Mouse (Mus musculus) heart, embryonic 11.5 days (tissue): ENCODE measurements around the gene Cpeb4. TPM values are rescaled to one million over a fixed set of nuclear protein-coding genes. Genes with fewer than 3 reads are reported as not detected.

Experiments
- ATAC-seq: fragments of 200-750 bp; cut with Nextera tagmentation; replicated peaks from 2 replicates; pipeline ENCODE4 v1.8.0; 2017; ENCODE audit warnings: moderate library complexity; ENCODE audit not compliant: insufficient number of reproducible peaks, low FRiP score, low TSS enrichment
- H3K27ac ChIP-seq: fragments of 300-500 bp; sonication (generic); 2 replicates; pipeline ENCODE4 v1.5.1; 2014; ENCODE audit warnings: mild to moderate bottlenecking, low read depth, low read length
- H3K27me3 ChIP-seq: fragments of 300-500 bp; sonication (generic); 2 replicates; pipeline ENCODE4 v1.6.1; 2014; ENCODE audit warnings: mild to moderate bottlenecking, low read length, mixed read lengths; ENCODE audit not compliant: control insufficient read depth, insufficient read depth
- H3K36me3 ChIP-seq: fragments of 300-500 bp; sonication (generic); 2 replicates; pipeline ENCODE4 v1.6.1; 2014; ENCODE audit warnings: mild to moderate bottlenecking, low read length, moderate library complexity, mixed read lengths; ENCODE audit not compliant: control insufficient read depth, insufficient read depth
- H3K4me1 ChIP-seq: fragments of 300-500 bp; sonication (generic); 2 replicates; pipeline ENCODE4 v1.6.1; 2014; ENCODE audit warnings: low read length; ENCODE audit not compliant: control insufficient read depth, insufficient read depth
- H3K4me2 ChIP-seq: fragments of 300-500 bp; sonication (generic); 2 replicates; pipeline ENCODE4 v1.6.1; 2014; ENCODE audit warnings: mild to moderate bottlenecking, moderate library complexity
- H3K4me3 ChIP-seq: fragments of 300-500 bp; sonication (generic); 2 replicates; pipeline ENCODE4 v1.5.1; 2014; ENCODE audit warnings: low read depth, low read length
- H3K9ac ChIP-seq: fragments of 300-500 bp; sonication (generic); 2 replicates; pipeline ENCODE4 v1.6.1; 2014; ENCODE audit warnings: mild to moderate bottlenecking, low read depth, low read length, moderate library complexity
- H3K9me3 ChIP-seq: fragments of 300-500 bp; sonication (generic); replicated peaks from 2 replicates; pipeline ENCODE4 v1.6.1; 2016; ENCODE audit warnings: low read length; ENCODE audit not compliant: control insufficient read depth
- WGBS: fragments of 180-500 bp; shearing (Covaris S2); extraction: QIAGEN DNeasy Blood & Tissue Kit; methylation state at CpG from one replicate; pipeline ENCODE4 v1.1.7; 2014; ENCODE audit not compliant: insufficient replicate concordance; 5-methylcytosine and 5-hydroxymethylcytosine counted together
- polyA plus RNA-seq: library from polyadenylated mRNA; unstranded; fragments of >200 nt; fragmentation: Nextera tagmentation; extraction: Ambion mirVana; gene quantifications from 2 replicates; pipeline ENCODE4 v1.2.1, GENCODE M21; 2014

The Cpeb4 gene
- polyA plus RNA-seq, 1 experiment from 2014 or later: 15.5 TPM

DNA sequence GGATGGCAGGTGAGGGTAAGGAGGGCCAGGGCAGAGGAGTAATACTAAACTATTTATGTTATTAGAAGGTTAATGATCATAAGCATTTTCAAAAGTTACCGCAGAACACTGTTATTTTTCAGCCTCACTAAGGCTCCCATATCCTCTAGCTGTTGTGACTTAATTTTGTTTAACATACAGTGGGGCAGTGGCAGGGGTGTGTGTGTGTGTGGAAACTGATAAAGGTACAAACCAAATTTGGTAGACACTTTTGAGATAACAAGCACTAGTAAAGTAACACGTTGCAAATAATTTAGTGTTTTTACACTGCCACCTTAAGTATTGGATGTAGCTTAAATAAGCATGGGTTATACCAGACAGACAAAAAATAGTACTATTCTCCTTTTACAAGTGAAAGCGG lies 24.9 kb downstream of the Cpeb4 start:
- no peaks in the 10 kb centered on the region for H3K36me3 ChIP-seq
- H3K9me3 ChIP-seq: no peaks in the 10 kb centered on the region
- no peak overlapping the region for H3K4me3 ChIP-seq
- no peak overlapping the region for H3K4me2 ChIP-seq
- H3K4me1 ChIP-seq: peaks cover 47% of the 10 kb centered on the region
- ATAC-seq: no peak
- H3K27me3 ChIP-seq: no peaks in the 10 kb centered on the region
- WGBS: 66% methylated on average over 3 of the region's 3 CpGs
- no peak overlapping the region for H3K27ac ChIP-seq
- no peak overlapping the region for H3K9ac ChIP-seq

DNA sequence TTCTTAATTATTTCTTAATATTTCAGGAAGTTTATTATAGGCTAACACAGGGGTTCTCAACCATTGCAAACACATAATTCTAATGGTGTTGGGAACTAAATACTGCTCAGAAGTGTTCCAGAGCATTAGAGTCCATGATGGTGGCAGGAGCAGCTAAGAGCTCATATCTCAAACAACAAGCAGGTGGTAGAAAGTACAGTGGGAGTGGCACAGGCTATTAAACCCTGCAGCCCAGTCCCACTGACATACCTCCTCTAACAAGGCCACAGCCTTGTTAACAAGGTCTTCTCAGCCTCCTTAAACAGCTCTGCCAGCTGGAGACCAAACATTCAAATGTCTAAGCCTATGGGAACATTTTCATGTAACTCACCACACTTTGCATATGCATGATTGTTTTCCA lies 27.2 kb downstream of the Cpeb4 start:
- H3K4me2 ChIP-seq: no peak overlapping the region
- no peak overlapping the region for H3K9ac ChIP-seq
- no peaks in the 10 kb centered on the region for H3K36me3 ChIP-seq
- no peak for ATAC-seq
- peak overlapping the region; percentile 60; the same call in 1 of the 2 replicates for H3K27ac ChIP-seq
- H3K4me3 ChIP-seq: no peak overlapping the region
- no peaks in the 10 kb centered on the region for H3K27me3 ChIP-seq
- H3K4me1 ChIP-seq: peaks cover 40% of the 10 kb centered on the region
- no peaks in the 10 kb centered on the region for H3K9me3 ChIP-seq

DNA sequence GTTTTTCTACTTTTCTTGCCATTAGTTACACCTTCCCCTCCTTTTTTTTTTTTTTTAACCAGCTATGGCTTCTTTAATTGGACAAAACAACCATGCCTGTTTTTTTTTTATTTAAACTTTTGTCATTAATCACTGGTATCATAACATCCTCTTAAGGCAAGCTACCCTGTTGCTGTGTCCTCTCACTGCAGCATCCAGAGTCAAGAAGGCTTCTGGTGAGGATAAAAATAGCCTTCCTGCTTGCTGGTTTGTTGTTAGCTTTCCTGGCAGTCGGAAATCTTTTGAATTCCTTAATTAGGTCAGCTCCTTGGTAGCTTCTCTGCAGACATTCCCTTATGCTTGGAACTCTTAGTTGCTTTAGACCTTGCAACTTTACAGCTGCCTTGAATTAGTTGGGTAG lies 28.7 kb downstream of the Cpeb4 start:
- 0 out of 2 replicates have a peak, but pooled peaks have one; percentile 57 for ATAC-seq
- Histone ChIP-seq H3K27ac (peak overlapping the region; percentile 90), H3K27me3 (no peaks in the 10 kb centered on the region), H3K9ac (no peak overlapping the region), H3K4me2 (peak overlapping the region; percentile 41), H3K4me1 (peaks cover 40% of the 10 kb centered on the region), H3K36me3 (no peaks in the 10 kb centered on the region), H3K9me3 (no peaks in the 10 kb centered on the region), H3K4me3 (no peak overlapping the region)
- 8% methylated on average over 1 of the region's 1 CpGs for WGBS

DNA sequence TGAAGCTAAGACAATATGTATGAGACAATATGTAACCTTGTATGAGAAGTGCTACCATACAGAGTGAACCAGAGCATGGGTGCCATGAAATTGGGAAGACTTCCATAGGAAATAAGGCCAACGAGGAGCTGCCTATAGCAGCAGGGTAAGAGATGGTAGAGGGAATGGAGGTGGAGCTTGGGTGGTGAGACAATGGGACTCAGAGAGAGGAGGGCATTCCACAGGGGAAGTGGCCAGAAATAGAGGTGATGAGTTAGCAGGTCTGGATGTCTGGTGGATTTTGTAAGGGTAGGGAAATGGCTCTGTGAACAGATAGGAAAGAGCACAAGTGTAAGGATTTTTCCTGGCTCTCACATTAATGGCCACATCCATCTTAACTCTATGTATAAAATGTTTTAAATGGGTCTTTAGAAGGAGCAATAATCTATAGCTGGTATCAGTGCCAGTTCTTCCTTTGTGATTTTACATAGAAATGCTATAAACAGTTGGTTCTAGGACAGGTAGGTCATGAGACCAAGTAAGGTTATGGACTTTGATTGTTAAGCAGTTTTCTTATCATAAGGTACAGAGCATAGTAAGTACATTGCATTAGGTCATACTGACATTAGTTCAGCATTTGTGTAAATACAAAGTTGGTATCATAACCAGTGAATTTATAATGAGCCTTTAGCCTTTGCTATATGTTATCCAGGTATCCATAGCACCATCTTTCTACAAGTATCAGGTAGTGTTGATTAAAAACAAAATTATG lies 30.4 kb downstream of the Cpeb4 start:
- no peaks in the 10 kb centered on the region for H3K36me3 ChIP-seq
- H3K4me3 ChIP-seq: no peak overlapping the region
- H3K4me1 ChIP-seq: peaks cover 35% of the 10 kb centered on the region
- H3K4me2 ChIP-seq: peak overlapping the region; percentile 41; the same call in 1 of the 2 replicates
- no peak overlapping the region for H3K9ac ChIP-seq
- WGBS: 39% methylated on average over 1 of the region's 1 CpGs
- H3K9me3 ChIP-seq: no peaks in the 10 kb centered on the region
- ATAC-seq: no peak
- no peaks in the 10 kb centered on the region for H3K27me3 ChIP-seq
- H3K27ac ChIP-seq: peak overlapping the region; percentile 90

DNA sequence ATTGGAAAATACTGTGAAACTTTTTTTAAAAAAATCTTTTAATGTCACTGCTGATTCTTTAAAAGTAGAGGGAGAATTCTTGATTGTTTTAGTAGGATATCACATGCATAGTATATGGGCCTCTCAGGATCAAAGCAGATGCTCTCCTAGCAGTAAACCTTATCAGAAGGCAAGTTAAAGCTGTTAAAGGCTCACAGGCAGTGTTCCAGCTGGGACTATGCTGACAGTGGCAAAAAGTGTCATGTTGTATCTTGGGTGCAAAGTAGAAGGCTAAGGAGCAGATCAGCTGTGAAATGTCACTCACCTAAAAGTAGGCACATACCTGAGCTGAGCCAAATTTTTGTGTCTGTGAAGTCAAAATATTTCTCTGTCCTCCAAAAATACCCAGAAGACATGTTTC lies 34.5 kb downstream of the Cpeb4 start:
- H3K9me3 ChIP-seq: no peaks in the 10 kb centered on the region
- H3K4me3 ChIP-seq: no peak overlapping the region
- H3K4me1 ChIP-seq: peaks cover 17% of the 10 kb centered on the region
- H3K27ac ChIP-seq: no peak overlapping the region
- H3K4me2 ChIP-seq: no peak overlapping the region
- no peak overlapping the region for H3K9ac ChIP-seq
- H3K27me3 ChIP-seq: no peaks in the 10 kb centered on the region
- no peaks in the 10 kb centered on the region for H3K36me3 ChIP-seq
- ATAC-seq: no peak

DNA sequence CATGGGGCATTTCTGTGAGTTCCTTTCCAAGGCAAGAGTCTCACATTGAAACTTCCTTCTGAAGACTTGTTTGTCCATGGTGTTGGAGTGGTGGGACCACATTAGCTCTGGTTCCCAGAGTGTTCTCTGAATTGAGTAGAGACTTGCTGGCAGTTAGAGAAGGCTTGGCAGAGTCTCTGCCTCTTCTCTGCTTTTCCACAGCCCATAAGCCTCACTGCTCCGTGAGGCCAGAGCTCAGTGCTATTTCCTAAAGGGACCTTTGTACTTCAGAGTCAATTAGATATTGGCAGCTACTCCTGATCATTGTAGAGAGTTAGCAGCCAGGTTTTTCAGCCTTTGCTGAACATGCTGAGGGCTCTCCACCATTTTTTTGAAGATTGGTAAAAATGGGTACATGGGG lies 35.6 kb downstream of the Cpeb4 start:
- no peak overlapping the region for H3K4me3 ChIP-seq
- peaks cover 9% of the 10 kb centered on the region for H3K4me1 ChIP-seq
- H3K36me3 ChIP-seq: no peaks in the 10 kb centered on the region
- WGBS: 37% methylated on average over 1 of the region's 1 CpGs
- no peaks in the 10 kb centered on the region for H3K27me3 ChIP-seq
- H3K9ac ChIP-seq: no peak overlapping the region
- no peaks in the 10 kb centered on the region for H3K9me3 ChIP-seq
- no peak overlapping the region for H3K4me2 ChIP-seq
- no peak for ATAC-seq
- no peak overlapping the region for H3K27ac ChIP-seq

DNA sequence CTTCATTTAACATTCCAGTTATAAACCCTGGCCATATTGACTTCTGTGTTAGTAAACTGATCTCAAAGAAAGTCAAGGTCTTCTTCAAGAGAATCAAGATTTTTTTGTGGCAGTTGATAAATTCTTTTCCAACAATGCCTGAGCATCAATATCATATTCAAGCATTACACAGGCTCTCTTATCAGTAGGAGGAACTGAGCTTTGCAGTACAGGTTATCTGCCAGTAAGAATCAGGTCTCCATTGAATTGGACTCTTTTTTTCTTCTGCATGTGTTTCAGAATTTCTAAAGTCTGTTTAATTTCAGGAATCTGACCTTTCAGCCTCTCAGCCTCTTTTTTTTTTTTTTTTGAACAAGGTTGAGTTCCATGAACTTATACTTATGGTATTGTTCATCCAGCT lies 40.9 kb downstream of the Cpeb4 start:
- Histone ChIP-seq H3K4me3 (no peak overlapping the region), H3K4me2 (no peak overlapping the region), H3K9me3 (no peaks in the 10 kb centered on the region), H3K27me3 (no peaks in the 10 kb centered on the region), H3K4me1 (peaks cover 4% of the 10 kb centered on the region; the same call in 1 of the 2 replicates), H3K36me3 (no peaks in the 10 kb centered on the region), H3K9ac (no peak overlapping the region), H3K27ac (no peak overlapping the region)
- ATAC-seq: no peak

DNA sequence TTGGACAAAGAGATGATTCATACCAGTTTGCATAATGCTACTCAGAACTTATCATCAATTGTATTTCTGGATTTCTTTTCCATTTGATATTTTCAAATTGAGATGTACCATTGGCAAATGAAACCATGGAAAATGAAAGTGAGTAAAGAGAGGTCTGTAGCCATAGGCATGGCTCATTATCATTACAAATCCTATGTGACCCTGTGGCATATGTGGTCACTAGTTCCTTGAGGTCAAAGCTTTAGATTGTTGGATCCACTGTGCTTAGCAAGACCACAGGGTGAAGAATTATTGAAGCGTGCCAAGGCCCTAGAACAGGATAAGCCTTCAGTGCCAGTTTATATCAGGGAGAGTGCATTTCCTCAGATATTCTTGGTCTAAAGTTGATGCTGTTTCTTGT lies 45.8 kb downstream of the Cpeb4 start:
- H3K4me2 ChIP-seq: no peak overlapping the region
- no peak for ATAC-seq
- H3K4me1 ChIP-seq: peaks cover 4% of the 10 kb centered on the region; the same call in 1 of the 2 replicates
- H3K9me3 ChIP-seq: no peaks in the 10 kb centered on the region
- H3K9ac ChIP-seq: no peak overlapping the region
- 95% methylated on average over 1 of the region's 1 CpGs for WGBS
- no peaks in the 10 kb centered on the region for H3K27me3 ChIP-seq
- no peak overlapping the region for H3K27ac ChIP-seq
- peaks cover 4% of the 10 kb centered on the region; the same call in 1 of the 2 replicates for H3K36me3 ChIP-seq
- H3K4me3 ChIP-seq: no peak overlapping the region

DNA sequence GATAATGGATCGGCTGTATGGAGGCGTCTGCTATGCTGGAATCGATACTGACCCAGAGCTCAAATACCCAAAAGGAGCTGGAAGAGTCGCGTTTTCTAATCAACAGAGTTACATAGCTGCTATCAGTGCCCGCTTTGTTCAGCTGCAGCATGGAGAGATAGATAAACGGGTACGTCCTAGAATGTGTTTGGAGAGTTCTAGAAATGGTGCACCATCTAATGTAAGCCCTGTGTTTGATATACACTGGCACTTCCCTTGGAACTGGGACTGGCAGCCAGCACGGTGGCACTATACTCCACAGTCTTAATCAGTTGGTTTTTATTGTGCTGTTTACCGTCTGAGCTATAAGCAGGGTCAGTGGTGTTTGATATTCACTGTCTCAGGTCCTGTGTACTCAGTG lies 58.0 kb downstream of the Cpeb4 start:
- Histone ChIP-seq H3K27ac (no peak overlapping the region), H3K9ac (no peak overlapping the region), H3K9me3 (no peaks in the 10 kb centered on the region), H3K4me2 (no peak overlapping the region), H3K4me1 (no peaks in the 10 kb centered on the region), H3K36me3 (peaks cover 28% of the 10 kb centered on the region), H3K27me3 (no peaks in the 10 kb centered on the region), H3K4me3 (no peak overlapping the region)
- WGBS: 88% methylated on average over 10 of the region's 10 CpGs
- no peak for ATAC-seq
